Mouse (Mus musculus) heart, postnatal 0 days (tissue): ENCODE measurements at regions not wholly inside any gene's neighbourhood (a gene's known extent, or its start where the extent isn't known, plus 50 kb on each side); places are given as distances from the start of the nearest gene placed in this dataset.

Experiments
- ATAC-seq: fragments of 200-750 bp; cut with Nextera tagmentation; 2 replicates; pipeline ENCODE4 v1.8.0; 2017; ENCODE audit warnings: low read depth, moderate number of reproducible peaks, moderate library complexity; ENCODE audit not compliant: insufficient read depth
- DNase-seq: peaks from one replicate; pipeline ENCODE4 v3.0.0-alpha.2; 2016; ENCODE audit warnings: low spot score
- H3K27ac ChIP-seq: fragments of 300-500 bp; sonication (generic); 2 replicates; pipeline ENCODE4 v1.5.1; 2014; ENCODE audit warnings: low read depth, mild to moderate bottlenecking
- H3K27me3 ChIP-seq: fragments of 300-500 bp; sonication (generic); 2 replicates; pipeline ENCODE4 v1.6.1; 2014; ENCODE audit warnings: low read length, mixed read lengths; ENCODE audit not compliant: control insufficient read depth, insufficient read depth
- H3K36me3 ChIP-seq: fragments of 300-500 bp; sonication (generic); replicated peaks from 2 replicates; pipeline ENCODE4 v1.6.1; 2014; ENCODE audit warnings: low read length, mixed read lengths; ENCODE audit not compliant: control insufficient read depth, insufficient read depth
- H3K4me1 ChIP-seq: fragments of 300-500 bp; sonication (generic); 2 replicates; pipeline ENCODE4 v1.6.1; 2014; ENCODE audit warnings: antibody characterized with exemption; ENCODE audit not compliant: control insufficient read depth, insufficient read depth
- H3K4me2 ChIP-seq: fragments of 300-500 bp; sonication (generic); 2 replicates; pipeline ENCODE4 v1.6.1; 2014; ENCODE audit warnings: low read depth, mild to moderate bottlenecking, low read length, moderate library complexity
- H3K4me3 ChIP-seq: fragments of 300-500 bp; sonication (generic); 2 replicates; pipeline ENCODE4 v1.5.1; 2014; ENCODE audit warnings: low read depth, low read length
- H3K9ac ChIP-seq: fragments of 300-500 bp; sonication (generic); replicated peaks from 2 replicates; pipeline ENCODE4 v1.6.1; 2014; ENCODE audit warnings: low read depth, low read length, mixed read lengths
- H3K9me3 ChIP-seq: fragments of 300-500 bp; sonication (generic); replicated peaks from 2 replicates; pipeline ENCODE4 v1.6.1; 2016; ENCODE audit warnings: low read length; ENCODE audit not compliant: control insufficient read depth
- CTCF ChIP-seq: IDR thresholded peaks from 2 replicates; pipeline ENCODE4 v1.5.1; 2016; ENCODE audit warnings: antibody characterized with exemption, control low read depth, low read depth
- EP300 ChIP-seq: IDR thresholded peaks from 2 replicates; pipeline ENCODE4 v1.6.1; 2016; ENCODE audit warnings: antibody characterized with exemption, low read depth
- WGBS: fragments of 180-500 bp; shearing (Covaris S2); extraction: QIAGEN DNeasy Blood & Tissue Kit; methylation state at CpG from one replicate; pipeline ENCODE4 v1.1.7; 2014; 5-methylcytosine and 5-hydroxymethylcytosine counted together

DNA sequence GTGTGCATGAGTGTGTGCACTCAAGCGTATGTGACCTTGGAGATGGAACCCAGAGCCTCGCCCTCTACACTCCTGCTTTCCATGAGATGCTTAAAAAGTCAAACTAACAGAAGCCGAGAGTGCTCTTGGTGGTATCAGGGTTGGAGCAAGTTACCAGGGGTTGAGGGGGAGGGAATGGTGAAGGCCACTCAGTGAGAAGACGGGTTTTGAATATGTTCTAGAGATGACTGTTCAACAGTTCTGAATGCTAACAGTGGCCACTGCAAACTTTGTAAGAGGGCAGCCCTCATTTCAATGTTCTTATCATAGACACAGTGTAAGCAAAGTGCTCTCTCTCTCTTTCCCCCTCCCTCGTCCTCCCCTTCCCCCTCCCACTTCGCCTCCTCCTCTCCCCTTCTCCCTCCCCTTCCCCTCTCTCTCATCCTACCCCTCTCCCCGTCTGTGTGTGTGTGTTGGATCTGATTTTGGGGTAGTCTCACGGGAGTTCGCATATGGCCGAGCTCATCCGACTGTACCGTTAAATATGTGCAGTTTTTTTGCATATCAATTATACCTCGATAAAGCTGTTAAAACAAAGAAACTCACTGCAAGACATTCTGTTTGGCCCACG, 75.5 kb upstream of the 4931429L15Rik start:
- H3K4me1 ChIP-seq: no peaks in the 10 kb centered on the region
- DNase-seq (no peak), ATAC-seq (no peak)
- H3K9ac ChIP-seq: no peak overlapping the region
- H3K36me3 ChIP-seq: no peaks in the 10 kb centered on the region
- H3K9me3 ChIP-seq: no peaks in the 10 kb centered on the region
- no peak overlapping the region for H3K4me2 ChIP-seq
- 41% methylated on average over 14 of the region's 14 CpGs for WGBS
- H3K27me3 ChIP-seq: peaks cover 40% of the 10 kb centered on the region
- no peak overlapping the region for H3K27ac ChIP-seq
- no peak overlapping the region for H3K4me3 ChIP-seq
- TF ChIP-seq EP300 (no peak), CTCF (no peak)

GRCm38 (mm10) chr9:46394239-46394638, 74.5 kb upstream of the 4931429L15Rik start:
- DNase-seq: no peak
- H3K36me3 ChIP-seq: no peaks in the 10 kb centered on the region

GRCm38 (mm10) chr9:46392641-46393321, 73.0 kb upstream of the 4931429L15Rik start:
- Histone ChIP-seq H3K9me3 (no peaks in the 10 kb centered on the region), H3K4me2 (no peak overlapping the region), H3K9ac (no peak overlapping the region), H3K36me3 (no peaks in the 10 kb centered on the region), H3K27me3 (peaks cover 55% of the 10 kb centered on the region), H3K4me1 (no peaks in the 10 kb centered on the region), H3K27ac (no peak overlapping the region), H3K4me3 (no peak overlapping the region)
- 5% methylated on average over 23 of the region's 23 CpGs for WGBS
- DNase-seq (no peak), ATAC-seq (no peak)
- TF ChIP-seq CTCF (peak; percentile 69), EP300 (no peak)

More at GRCm38 (mm10) chr9:46394239-46394638, 74.5 kb upstream of the 4931429L15Rik start:
- TF ChIP-seq CTCF (no peak), EP300 (no peak)
- H3K4me3 ChIP-seq: no peak overlapping the region
- peaks cover 47% of the 10 kb centered on the region for H3K27me3 ChIP-seq
- no peak for ATAC-seq
- 77% methylated on average over 7 of the region's 7 CpGs for WGBS
- H3K9ac ChIP-seq: no peak overlapping the region
- H3K27ac ChIP-seq: no peak overlapping the region
- H3K4me1 ChIP-seq: no peaks in the 10 kb centered on the region
- no peaks in the 10 kb centered on the region for H3K9me3 ChIP-seq
- no peak overlapping the region for H3K4me2 ChIP-seq

DNA sequence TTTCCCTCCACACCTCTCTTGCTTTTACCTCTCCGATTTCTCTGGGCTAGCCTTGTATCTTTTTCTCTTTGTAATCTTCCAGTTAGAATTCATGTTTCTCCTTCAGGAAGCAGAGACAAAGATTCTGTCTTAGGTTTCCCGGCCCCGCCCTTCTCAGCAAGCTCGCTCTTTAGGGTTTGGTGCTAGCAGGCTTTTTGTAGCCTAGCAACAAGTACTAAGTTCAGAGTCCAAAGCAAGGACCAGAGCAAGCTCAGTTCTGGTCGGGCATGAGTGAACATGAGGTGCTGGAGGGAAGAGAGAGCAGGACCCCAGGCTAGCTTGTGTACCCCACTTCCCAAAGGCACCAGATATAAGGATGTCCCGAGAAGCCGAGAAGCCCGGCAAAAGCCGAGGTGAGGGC, 70.0 kb upstream of the 4931429L15Rik start:
- no peaks in the 10 kb centered on the region for H3K4me1 ChIP-seq
- TF ChIP-seq EP300 (no peak), CTCF (no peak)
- peak overlapping the region; percentile 30 for H3K4me3 ChIP-seq
- peaks cover 40% of the 10 kb centered on the region for H3K27me3 ChIP-seq
- 0 out of 2 replicates have a peak, but pooled peaks cover 4% of the 10 kb centered on the region for H3K9me3 ChIP-seq
- WGBS: 18% methylated on average over 9 of the region's 9 CpGs
- no peaks in the 10 kb centered on the region for H3K36me3 ChIP-seq
- no peak overlapping the region for H3K9ac ChIP-seq
- H3K27ac ChIP-seq: no peak overlapping the region
- no peak for DNase-seq
- H3K4me2 ChIP-seq: peak overlapping the region; percentile 58
- ATAC-seq: no peak

- Histone ChIP-seq H3K36me3 (no peaks in the 10 kb centered on the region), H3K27ac (no peak overlapping the region), H3K4me3 (peak overlapping the region; percentile 30), H3K9ac (no peak overlapping the region), H3K4me2 (peak overlapping the region; percentile 58), H3K9me3 (0 out of 2 replicates have a peak, but pooled peaks cover 4% of the 10 kb centered on the region), H3K4me1 (no peaks in the 10 kb centered on the region), H3K27me3 (peaks cover 32% of the 10 kb centered on the region)
- DNase-seq (no peak), ATAC-seq (no peak)
- WGBS: 25% methylated on average over 17 of the region's 17 CpGs
- TF ChIP-seq EP300 (no peak), CTCF (no peak)
Measured at GRCm38 (mm10) chr9:46388677-46389676, 69.2 kb upstream of the 4931429L15Rik start.
